Mouse (Mus musculus) telencephalon, adult 2 months (tissue): ENCODE measurements around the gene Atr.
"Not testable (repeated sequence)": the region's sequence is repeated elsewhere in the genome, so short reads cannot be mapped to it uniquely, and the experiment has no call there.

Experiments
- DNase-seq: peaks from one replicate; pipeline ENCODE4 v3.0.0-alpha.2; 2011; ENCODE audit warnings: low read depth, low spot score

Atr gene

GRCm38 (mm10) chr9:95932855-95933254 lies 75.5 kb downstream of the Atr start:
- no peak for DNase-seq

GRCm38 (mm10) chr9:95953658-95954057 lies 96.3 kb downstream of the Atr start:
- DNase-seq, result no peak

GRCm38 (mm10) chr9:95954226-95954584 lies 96.8 kb downstream of the Atr start:
- DNase-seq, result no peak

GRCm38 (mm10) chr9:95954585-95955461 lies 97.4 kb downstream of the Atr start, which contains the start of gene Xrn1:
Xrn1 (plus strand) TSS chr9:95954760.
- DNase-seq, result peak; percentile 91

- no peak for DNase-seq
Measured at GRCm38 (mm10) chr9:95957611-95958010, 100.2 kb downstream of the Atr start.

GRCm38 (mm10) chr9:95958041-95958730 lies 100.8 kb downstream of the Atr start:
- no peak for DNase-seq

GRCm38 (mm10) chr9:95958731-95959105 lies 101.3 kb downstream of the Atr start:
- not testable (repeated sequence) for DNase-seq

- DNase-seq, result no peak
Measured at GRCm38 (mm10) chr9:95959246-95959645, 101.8 kb downstream of the Atr start.

- no peak for DNase-seq
Measured at GRCm38 (mm10) chr9:95959732-95960428, 102.5 kb downstream of the Atr start.

- DNase-seq, result no peak
Measured at GRCm38 (mm10) chr9:95961058-95961457, 103.7 kb downstream of the Atr start.

- DNase-seq, result no peak
Measured at GRCm38 (mm10) chr9:95964037-95964436, 106.6 kb downstream of the Atr start.

GRCm38 (mm10) chr9:95978279-95978678 lies 120.9 kb downstream of the Atr start:
- DNase-seq, result no peak

GRCm38 (mm10) chr9:95979896-95980295 lies 122.5 kb downstream of the Atr start:
- DNase-seq, result no peak

- no peak for DNase-seq
Measured at GRCm38 (mm10) chr9:95992255-95992654, 134.9 kb downstream of the Atr start.
